Mouse (Mus musculus): ENCODE results near the gene Fam124a. TPM values are rescaled to one million over a fixed set of nuclear protein-coding genes. Genes with fewer than 3 reads are reported as not detected.

Gene Fam124a
- polyA plus RNA-seq (2012; rRNA removed) = 27.0 and 35.6 TPM in 2 replicates

GRCm38 (mm10) chr14:62555309-62555829 is at the start of gene Fam124a:
TSS of gene Fam124a (plus strand) at chr14:62555737.

GRCm38 (mm10) chr14:62566821-62567220 is 11.3 kb downstream of the Fam124a start, which contains the start of gene Gm4131:
TSS of gene Gm4131 (minus strand) at chr14:62566921.

Other genes starting within 250 kb of the Fam124a start
- gene Gucy1b2, start 99.4 kb upstream of the Fam124a start, polyA plus RNA-seq (2012; rRNA removed) = not detected in 2 replicates
- gene Gm4131, start 11.2 kb downstream of the Fam124a start, polyA plus RNA-seq (2012; rRNA removed) = not detected in 2 replicates
- not detected in 2 replicates for gene Serpine3, start 107.9 kb downstream of the Fam124a start, polyA plus RNA-seq (2012; rRNA removed)
- 6.5 and 6.9 TPM in 2 replicates for gene Ints6, start 205.4 kb downstream of the Fam124a start, polyA plus RNA-seq (2012; rRNA removed)